Mouse (Mus musculus) lung, postnatal 14 days (tissue): ENCODE measurements around the gene Ccdc155.
A peak's percentile ranks its signal among the peaks of the same experiment; 100 is the strongest.

Experiments
- DNase-seq: peaks from one replicate; pipeline ENCODE4 v3.0.0; 2021

Ccdc155 gene

GRCm38 (mm10) chr7:45204380-45205143 is at the start of gene Ccdc155:
Ccdc155 (minus strand) TSS chr7:45204892.
- peak; percentile 93 for DNase-seq

- no peak for DNase-seq
Observed at GRCm38 (mm10) chr7:45253806-45254205, 49.1 kb upstream of the Ccdc155 start.

GRCm38 (mm10) chr7:45247666-45248065 is 43.0 kb upstream of the Ccdc155 start:
- DNase-seq, result no peak

GRCm38 (mm10) chr7:45241389-45241749 is 36.7 kb upstream of the Ccdc155 start:
- no peak for DNase-seq

GRCm38 (mm10) chr7:45240633-45241388 is 36.1 kb upstream of the Ccdc155 start, which contains the start of gene Slc6a16:
Slc6a16 (plus strand) TSS chr7:45241085.
- no peak for DNase-seq

- no peak for DNase-seq
Observed at GRCm38 (mm10) chr7:45240109-45240508, 35.4 kb upstream of the Ccdc155 start.

GRCm38 (mm10) chr7:45238723-45239496 is 34.2 kb upstream of the Ccdc155 start, which contains the start of gene Cd37:
Cd37 (minus strand) TSS chr7:45239115.
- no peak for DNase-seq

GRCm38 (mm10) chr7:45237747-45238699 is 33.3 kb upstream of the Ccdc155 start:
- no peak for DNase-seq

GRCm38 (mm10) chr7:45235656-45236180 is 31.0 kb upstream of the Ccdc155 start:
- no peak for DNase-seq

GRCm38 (mm10) chr7:45234922-45235571 is 30.4 kb upstream of the Ccdc155 start:
- DNase-seq, result peak; percentile 44

- no peak for DNase-seq
Observed at GRCm38 (mm10) chr7:45234333-45234841, 29.7 kb upstream of the Ccdc155 start.

- DNase-seq, result no peak
Observed at GRCm38 (mm10) chr7:45233580-45234332, 29.1 kb upstream of the Ccdc155 start.

- no peak for DNase-seq
Observed at GRCm38 (mm10) chr7:45232716-45233465, 28.2 kb upstream of the Ccdc155 start.

- no peak for DNase-seq
Observed at GRCm38 (mm10) chr7:45231941-45232340, 27.2 kb upstream of the Ccdc155 start.

GRCm38 (mm10) chr7:45231192-45231591 is 26.5 kb upstream of the Ccdc155 start:
- DNase-seq, result no peak

- DNase-seq, result no peak
Observed at GRCm38 (mm10) chr7:45229459-45230203, 24.9 kb upstream of the Ccdc155 start.

GRCm38 (mm10) chr7:45229046-45229445 is 24.4 kb upstream of the Ccdc155 start:
- DNase-seq, result no peak

GRCm38 (mm10) chr7:45228548-45228947 is 23.9 kb upstream of the Ccdc155 start:
- no peak for DNase-seq

- DNase-seq, result no peak
Observed at GRCm38 (mm10) chr7:45226421-45226820, 21.7 kb upstream of the Ccdc155 start.
